Mouse (Mus musculus): ENCODE results near the gene Hoxb4.

DNA sequence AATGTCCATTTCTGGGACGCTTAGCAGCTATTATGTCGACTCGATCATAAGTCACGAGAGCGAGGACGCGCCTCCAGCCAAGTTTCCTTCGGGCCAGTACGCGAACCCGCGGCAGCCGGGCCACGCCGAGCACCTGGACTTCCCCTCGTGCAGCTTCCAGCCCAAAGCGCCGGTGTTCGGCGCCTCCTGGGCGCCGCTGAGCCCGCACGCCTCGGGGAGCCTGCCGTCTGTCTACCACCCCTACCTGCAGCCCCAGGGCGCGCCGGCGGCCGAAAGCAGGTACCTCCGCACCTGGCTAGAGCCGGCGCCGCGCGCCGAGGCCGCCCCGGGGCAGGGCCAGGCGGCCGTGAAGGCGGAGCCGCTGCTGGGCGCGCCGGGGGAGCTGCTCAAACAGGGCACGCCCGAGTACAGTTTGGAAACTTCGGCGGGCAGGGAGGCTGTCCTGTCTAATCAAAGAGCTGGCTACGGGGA lies 46.5 kb upstream of the Hoxb4 start:
- TF ChIP-seq CTCF (IDR thresholded peaks at IDR 0.05; ENCODE audit: extremely low read depth, insufficient read depth, insufficient read length, insufficient replicate concordance) (no peak), POLR2A (IDR thresholded peaks at IDR 0.05; ENCODE audit: low read depth, low read length) (no peak)

Measured in spleen, adult 2 months (tissue).